Mouse (Mus musculus) heart, embryonic 13.5 days (tissue): ENCODE measurements around the gene Ulk4. TPM values are rescaled to one million over a fixed set of nuclear protein-coding genes. Genes with fewer than 3 reads are reported as not detected.
"Not testable (repeated sequence)": the region's sequence is repeated elsewhere in the genome, so short reads cannot be mapped to it uniquely, and the experiment has no call there.

ENCODE experiments used
- ATAC-seq: fragments of 200-750 bp; cut with Nextera tagmentation; 2 replicates; pipeline ENCODE4 v1.8.0; 2017; ENCODE audit warnings: moderate TSS enrichment; ENCODE audit not compliant: insufficient number of reproducible peaks, low FRiP score, low TSS enrichment; ENCODE audit errors: extremely low read depth
- H3K27ac ChIP-seq: fragments of 300-500 bp; sonication (generic); replicated peaks from 2 replicates; pipeline ENCODE4 v1.5.1; 2015; ENCODE audit warnings: moderate library complexity, mild to moderate bottlenecking, inconsistent platforms
- H3K27me3 ChIP-seq: fragments of 300-500 bp; sonication (generic); replicated peaks from 2 replicates; pipeline ENCODE4 v1.6.1; 2015; ENCODE audit warnings: mild to moderate bottlenecking, inconsistent platforms
- H3K36me3 ChIP-seq: fragments of 300-500 bp; sonication (generic); 2 replicates; pipeline ENCODE4 v1.6.1; 2015; ENCODE audit warnings: mild to moderate bottlenecking, inconsistent platforms
- H3K4me1 ChIP-seq: fragments of 300-500 bp; sonication (generic); 2 replicates; pipeline ENCODE4 v1.6.1; 2015; ENCODE audit warnings: inconsistent platforms
- H3K4me2 ChIP-seq: fragments of 300-500 bp; sonication (generic); 2 replicates; pipeline ENCODE4 v1.6.1; 2015; ENCODE audit warnings: inconsistent platforms, mild to moderate bottlenecking, moderate library complexity
- H3K4me3 ChIP-seq: fragments of 300-500 bp; sonication (generic); 2 replicates; pipeline ENCODE4 v1.5.1; 2015; ENCODE audit warnings: moderate library complexity, mild to moderate bottlenecking, inconsistent platforms
- H3K9ac ChIP-seq: fragments of 300-500 bp; sonication (generic); 2 replicates; pipeline ENCODE4 v1.6.1; 2015; ENCODE audit warnings: inconsistent platforms, mild to moderate bottlenecking, moderate library complexity
- H3K9me3 ChIP-seq: fragments of 300-500 bp; sonication (generic); 2 replicates; pipeline ENCODE4 v1.6.1; 2016; ENCODE audit warnings: inconsistent platforms
- WGBS: fragments of 180-500 bp; shearing (Covaris S2); methylation state at CpG from one replicate; pipeline ENCODE4 v1.1.7; 2015; ENCODE audit warnings: mixed read lengths; 5-methylcytosine and 5-hydroxymethylcytosine counted together
- polyA plus RNA-seq: library from polyadenylated mRNA; unstranded; fragments of >200 nt; fragmentation: Nextera tagmentation; extraction: Ambion mirVana; gene quantifications from 2 replicates; pipeline ENCODE4 v1.2.1, GENCODE M21; 2015

The Ulk4 gene
- polyA plus RNA-seq, 1 experiment from 2014 or later = 95.9 TPM

GRCm38 (mm10) chr9:120929081-120929480 lies 347.9 kb downstream of the Ulk4 start, which contains the start of gene Ctnnb1:
Gene Ctnnb1 (plus strand): TSS chr9:120929216.
- H3K9ac ChIP-seq = no peak within 1 kb of the TSS
- H3K4me3 ChIP-seq = no peak within 1 kb of the TSS
- H3K4me1 ChIP-seq = peaks cover 11% of the 10 kb centered on the region
- no peaks in the 10 kb centered on the region for H3K36me3 ChIP-seq
- H3K27ac ChIP-seq = no peak within 1 kb of the TSS
- H3K9me3 ChIP-seq = no peaks in the 10 kb centered on the region
- no peaks in the 10 kb centered on the region for H3K27me3 ChIP-seq
- 80% methylated on average over 11 of the region's 11 CpGs for WGBS
- ATAC-seq = no peak
- no peak within 1 kb of the TSS for H3K4me2 ChIP-seq

- H3K36me3 ChIP-seq = no peaks in the 10 kb centered on the region
- H3K27me3 ChIP-seq = no peaks in the 10 kb centered on the region
- H3K4me1 ChIP-seq = peaks cover 7% of the 10 kb centered on the region; the same call in 1 of the 2 replicates
- no peak for ATAC-seq
- no peak overlapping the region for H3K27ac ChIP-seq
- no peaks in the 10 kb centered on the region for H3K9me3 ChIP-seq
- H3K9ac ChIP-seq = no peak overlapping the region
- 24% methylated on average over 9 of the region's 9 CpGs for WGBS
- H3K4me3 ChIP-seq = no peak overlapping the region
- H3K4me2 ChIP-seq = no peak overlapping the region
Measured at GRCm38 (mm10) chr9:120926939-120927606, 349.9 kb downstream of the Ulk4 start.

GRCm38 (mm10) chr9:120926126-120926525 lies 350.9 kb downstream of the Ulk4 start:
- H3K9me3 ChIP-seq = no peaks in the 10 kb centered on the region
- peaks cover 7% of the 10 kb centered on the region; the same call in 1 of the 2 replicates for H3K4me1 ChIP-seq
- H3K27me3 ChIP-seq = no peaks in the 10 kb centered on the region
- no peak overlapping the region for H3K4me3 ChIP-seq
- no peak overlapping the region for H3K27ac ChIP-seq
- H3K4me2 ChIP-seq = no peak overlapping the region
- no peak for ATAC-seq
- no peaks in the 10 kb centered on the region for H3K36me3 ChIP-seq
- 31% methylated on average over 1 of the region's 1 CpGs for WGBS
- H3K9ac ChIP-seq = no peak overlapping the region

- no peak overlapping the region for H3K9ac ChIP-seq
- no peaks in the 10 kb centered on the region for H3K27me3 ChIP-seq
- no peak overlapping the region for H3K4me2 ChIP-seq
- ATAC-seq = no peak
- WGBS = 71% methylated on average over 5 of the region's 5 CpGs
- H3K4me1 ChIP-seq = peaks cover 14% of the 10 kb centered on the region
- no peak overlapping the region for H3K4me3 ChIP-seq
- H3K27ac ChIP-seq = no peak overlapping the region
- H3K9me3 ChIP-seq = 0 out of 2 replicates have a peak, but pooled peaks cover 4% of the 10 kb centered on the region
- H3K36me3 ChIP-seq = no peaks in the 10 kb centered on the region
Measured at GRCm38 (mm10) chr9:120919130-120919529, 357.9 kb downstream of the Ulk4 start.

- Histone ChIP-seq H3K27ac (no peak overlapping the region), H3K27me3 (no peaks in the 10 kb centered on the region), H3K4me2 (no peak overlapping the region), H3K36me3 (no peaks in the 10 kb centered on the region), H3K4me1 (peaks cover 14% of the 10 kb centered on the region), H3K4me3 (no peak overlapping the region), H3K9ac (peak overlapping the region; percentile 47; the same call in 1 of the 2 replicates), H3K9me3 (0 out of 2 replicates have a peak, but pooled peaks cover 4% of the 10 kb centered on the region)
- ATAC-seq = no peak
- WGBS = 26% methylated on average over 6 of the region's 6 CpGs
Measured at GRCm38 (mm10) chr9:120918642-120919041, 358.4 kb downstream of the Ulk4 start.

GRCm38 (mm10) chr9:120918211-120918610 lies 358.8 kb downstream of the Ulk4 start:
- Histone ChIP-seq H3K4me2 (no peak overlapping the region), H3K4me1 (peaks cover 14% of the 10 kb centered on the region), H3K4me3 (no peak overlapping the region), H3K36me3 (no peaks in the 10 kb centered on the region), H3K27ac (no peak overlapping the region), H3K27me3 (no peaks in the 10 kb centered on the region), H3K9ac (no peak overlapping the region), H3K9me3 (0 out of 2 replicates have a peak, but pooled peaks cover 4% of the 10 kb centered on the region)
- WGBS = 81% methylated on average over 5 of the region's 5 CpGs
- ATAC-seq = no peak

- not testable (repeated sequence) for H3K36me3 ChIP-seq, H3K4me3 ChIP-seq, H3K9me3 ChIP-seq, H3K9ac ChIP-seq, H3K27ac ChIP-seq, H3K4me2 ChIP-seq, H3K27me3 ChIP-seq, ATAC-seq
- WGBS = 81% methylated on average over 2 of the region's 2 CpGs
- peaks cover 14% of the 10 kb centered on the region for H3K4me1 ChIP-seq
Measured at GRCm38 (mm10) chr9:120917619-120918018, 359.4 kb downstream of the Ulk4 start.

- 67% methylated on average over 14 of the region's 14 CpGs for WGBS
- H3K4me3 ChIP-seq = no peak overlapping the region
- H3K9ac ChIP-seq = no peak overlapping the region; the same call in 1 of the 2 replicates
- H3K4me1 ChIP-seq = peaks cover 14% of the 10 kb centered on the region
- H3K9me3 ChIP-seq = 0 out of 2 replicates have a peak, but pooled peaks cover 4% of the 10 kb centered on the region
- H3K4me2 ChIP-seq = no peak overlapping the region
- no peaks in the 10 kb centered on the region for H3K36me3 ChIP-seq
- no peaks in the 10 kb centered on the region for H3K27me3 ChIP-seq
- ATAC-seq = peak; percentile 51; the same call in 1 of the 2 replicates
- H3K27ac ChIP-seq = peak overlapping the region; percentile 70
Measured at GRCm38 (mm10) chr9:120914877-120915459, 362.0 kb downstream of the Ulk4 start.

- Histone ChIP-seq H3K9me3 (0 out of 2 replicates have a peak, but pooled peaks cover 4% of the 10 kb centered on the region), H3K27me3 (no peaks in the 10 kb centered on the region), H3K4me3 (no peak overlapping the region), H3K36me3 (no peaks in the 10 kb centered on the region), H3K4me2 (no peak overlapping the region), H3K9ac (no peak overlapping the region; the same call in 1 of the 2 replicates), H3K4me1 (peaks cover 14% of the 10 kb centered on the region), H3K27ac (peak overlapping the region; percentile 70)
- no peak for ATAC-seq
- 71% methylated on average over 4 of the region's 4 CpGs for WGBS
Measured at GRCm38 (mm10) chr9:120914429-120914828, 362.6 kb downstream of the Ulk4 start.

- Histone ChIP-seq H3K4me2 (no peak overlapping the region), H3K36me3 (no peaks in the 10 kb centered on the region), H3K27ac (no peak overlapping the region), H3K4me1 (peaks cover 1% of the 10 kb centered on the region), H3K9ac (no peak overlapping the region), H3K27me3 (no peaks in the 10 kb centered on the region), H3K9me3 (0 out of 2 replicates have a peak, but pooled peaks cover 4% of the 10 kb centered on the region), H3K4me3 (no peak overlapping the region)
- WGBS = 74% methylated on average over 13 of the region's 13 CpGs
- ATAC-seq = no peak
Measured at GRCm38 (mm10) chr9:120913152-120913551, 363.8 kb downstream of the Ulk4 start.

- H3K27ac ChIP-seq = no peak overlapping the region
- H3K36me3 ChIP-seq = no peaks in the 10 kb centered on the region
- H3K4me2 ChIP-seq = no peak overlapping the region
- ATAC-seq = no peak
- H3K4me1 ChIP-seq = no peaks in the 10 kb centered on the region
- no peaks in the 10 kb centered on the region for H3K27me3 ChIP-seq
- H3K4me3 ChIP-seq = no peak overlapping the region
- 79% methylated on average over 6 of the region's 6 CpGs for WGBS
- H3K9me3 ChIP-seq = no peaks in the 10 kb centered on the region
- no peak overlapping the region for H3K9ac ChIP-seq
Measured at GRCm38 (mm10) chr9:120908461-120908860, 368.5 kb downstream of the Ulk4 start.
